Mouse (Mus musculus) urinary bladder, adult 18-20 months (tissue): ENCODE results near the gene BC049762.

Source experiments
- DNase-seq, 2 experiments: peaks; one replicate each; pipeline ENCODE4 v3.0.0; 2022; ENCODE audit warnings: low spot score in 2 of 2, mixed read lengths in 2 of 2

Gene BC049762

DNA sequence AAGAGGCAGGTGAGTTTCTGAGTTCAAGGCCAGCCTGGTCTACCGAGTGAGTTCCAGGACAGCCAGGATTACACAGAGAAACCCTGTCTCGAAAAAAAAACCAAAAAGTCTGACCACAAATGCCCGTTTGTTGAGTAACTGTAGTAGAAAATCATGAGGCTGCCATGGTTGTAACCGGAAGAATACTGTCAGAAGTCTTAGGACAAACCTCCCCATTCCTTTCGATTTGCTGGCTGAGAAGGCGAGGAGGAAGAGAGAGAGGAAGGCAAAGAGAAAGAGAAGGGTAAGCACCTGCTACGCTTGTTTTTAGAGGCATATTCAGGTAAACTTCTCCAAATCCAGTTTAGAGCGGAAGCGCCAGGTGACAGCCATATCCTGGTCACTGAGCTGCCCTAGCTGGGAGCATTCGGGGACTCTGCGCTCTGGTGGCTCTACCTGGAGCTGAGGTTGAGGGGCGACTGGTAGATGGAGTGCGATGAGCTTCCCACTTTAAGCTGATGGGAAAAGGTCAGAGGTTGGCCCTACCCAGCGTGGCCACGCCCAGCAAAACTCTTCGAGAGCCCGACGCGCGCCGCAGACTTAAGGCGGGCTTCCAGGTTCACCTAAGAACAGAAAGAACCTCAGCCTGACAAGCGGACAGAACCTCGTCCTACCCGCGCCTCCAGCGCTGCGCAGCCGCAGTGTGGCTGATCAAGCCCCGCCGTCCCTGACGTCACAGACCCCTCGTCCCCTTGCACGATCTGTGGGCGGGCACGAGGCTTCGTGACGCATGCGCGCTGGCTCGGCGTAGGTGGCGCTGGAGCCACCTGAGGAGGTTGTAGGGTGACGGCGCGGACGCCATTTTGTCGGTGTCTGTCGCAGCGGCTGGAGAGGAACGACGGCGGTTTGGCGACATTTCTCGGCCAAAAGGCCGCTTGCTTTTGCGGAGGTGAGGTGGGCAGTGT lies at the start of gene BC049762:
BC049762 (minus strand) TSS at position 705 of the 944 bp plus-strand sequence.
- peak; percentile 98 to 99 for DNase-seq

DNA sequence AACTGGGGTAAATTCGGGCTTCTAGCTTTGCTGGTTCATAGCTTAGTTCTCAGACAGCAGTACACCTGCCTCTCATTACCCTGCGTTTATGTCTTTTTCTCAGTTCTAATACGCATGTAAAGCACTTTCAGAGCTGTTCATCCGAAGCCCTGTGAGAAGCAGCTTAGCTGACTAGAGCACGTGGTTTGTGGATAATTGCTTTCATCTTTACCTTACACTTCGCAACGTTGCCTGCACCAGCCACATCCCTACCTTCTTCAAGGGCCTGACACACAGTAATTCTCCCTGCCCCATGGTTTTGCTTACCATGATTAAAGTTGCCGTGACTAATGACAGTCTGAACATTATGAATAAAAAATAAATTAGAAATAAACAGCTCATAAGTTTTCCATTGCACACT lies 49.0 kb upstream of the BC049762 start:
- DNase-seq, result no peak

DNA sequence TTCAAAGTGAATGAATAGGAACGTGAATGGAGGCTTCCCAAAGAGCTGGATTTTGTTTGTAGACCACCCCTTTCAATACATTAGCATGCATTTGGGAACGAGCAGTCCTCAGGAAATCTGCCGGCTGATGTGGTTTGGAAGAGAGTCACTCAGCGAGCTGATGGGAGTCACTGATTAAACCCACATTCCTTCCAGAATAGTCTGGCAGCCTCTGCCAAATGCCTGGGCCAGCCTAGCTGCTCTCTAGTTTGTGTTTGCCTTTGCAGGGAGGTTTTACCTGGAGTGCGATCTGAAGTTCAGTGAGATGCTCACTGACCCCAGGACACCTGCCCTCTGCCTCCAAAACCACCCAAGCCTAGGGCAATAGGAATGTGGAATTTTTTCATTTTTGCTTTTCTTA lies 45.5 kb upstream of the BC049762 start:
- no peak for DNase-seq

DNA sequence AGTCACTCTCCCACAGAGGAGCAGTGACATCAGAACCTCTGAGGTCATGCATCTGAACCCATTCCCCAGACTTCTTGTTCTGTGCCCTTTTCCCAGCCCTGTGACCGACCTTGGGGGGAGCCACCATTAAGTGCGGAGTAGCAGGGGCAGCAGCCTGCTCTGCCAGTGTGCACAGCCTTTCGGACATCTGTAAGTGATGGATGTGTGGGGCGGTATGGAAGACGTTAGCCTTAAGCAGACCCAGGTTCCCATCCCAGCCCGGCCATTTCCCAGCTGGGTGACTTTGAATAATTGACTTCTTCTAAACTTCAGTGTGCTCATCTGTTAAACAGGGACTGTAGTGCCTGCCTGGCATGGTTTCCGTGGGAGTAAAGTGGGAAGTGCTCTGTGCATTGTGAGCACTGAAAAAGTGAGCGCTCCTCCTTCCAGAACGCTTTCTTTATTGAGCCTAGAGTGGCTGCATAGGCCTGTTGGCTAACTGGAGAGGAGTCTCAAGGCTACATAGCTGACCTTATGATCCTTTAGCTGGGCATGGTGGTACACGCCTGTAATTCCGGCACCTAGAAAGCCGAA lies 41.2 kb upstream of the BC049762 start:
- DNase-seq, result no peak

DNA sequence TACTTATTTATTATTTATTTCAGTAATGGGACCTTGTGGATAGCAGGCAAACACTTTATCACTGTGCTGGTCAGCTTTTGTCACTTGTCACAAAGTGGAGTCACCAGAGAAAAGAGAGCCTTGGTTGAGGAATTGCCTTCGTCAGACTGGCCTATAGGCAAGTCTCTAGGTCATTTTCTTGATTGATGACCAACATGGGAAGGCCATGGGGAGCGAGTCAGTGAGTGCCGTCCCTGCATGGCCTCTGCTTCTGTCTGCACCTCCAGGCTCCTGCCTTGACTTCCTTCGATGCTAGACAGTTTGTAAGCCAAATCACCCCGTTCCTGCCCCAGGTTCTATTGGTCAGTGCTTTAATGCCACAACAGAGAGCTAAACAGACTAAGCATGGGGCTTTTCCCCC lies 39.5 kb upstream of the BC049762 start:
- no peak for DNase-seq

- no peak for DNase-seq
Measured at GRCm38 (mm10) chr11:51298691-51299090, 35.8 kb upstream of the BC049762 start.

DNA sequence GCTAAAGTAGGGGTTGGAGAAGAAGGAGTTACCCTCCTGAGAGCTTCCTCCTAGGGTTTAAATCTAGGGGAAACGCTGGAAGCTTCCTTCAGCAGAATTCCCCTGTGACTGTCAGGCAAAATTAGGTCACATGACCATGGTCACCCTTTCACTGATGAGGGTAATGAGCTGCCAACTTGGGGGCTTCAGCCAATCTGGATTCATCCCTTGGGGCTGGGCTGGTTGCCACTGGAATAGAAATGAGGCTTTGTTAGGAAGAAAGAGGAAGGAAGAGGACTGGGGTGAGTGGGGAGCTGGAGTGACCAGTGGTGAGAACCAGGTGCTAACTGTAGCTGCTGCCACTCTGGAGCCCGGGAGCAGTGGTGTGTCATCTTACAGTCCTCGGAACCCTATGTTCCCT lies 32.9 kb upstream of the BC049762 start:
- no peak for DNase-seq

DNA sequence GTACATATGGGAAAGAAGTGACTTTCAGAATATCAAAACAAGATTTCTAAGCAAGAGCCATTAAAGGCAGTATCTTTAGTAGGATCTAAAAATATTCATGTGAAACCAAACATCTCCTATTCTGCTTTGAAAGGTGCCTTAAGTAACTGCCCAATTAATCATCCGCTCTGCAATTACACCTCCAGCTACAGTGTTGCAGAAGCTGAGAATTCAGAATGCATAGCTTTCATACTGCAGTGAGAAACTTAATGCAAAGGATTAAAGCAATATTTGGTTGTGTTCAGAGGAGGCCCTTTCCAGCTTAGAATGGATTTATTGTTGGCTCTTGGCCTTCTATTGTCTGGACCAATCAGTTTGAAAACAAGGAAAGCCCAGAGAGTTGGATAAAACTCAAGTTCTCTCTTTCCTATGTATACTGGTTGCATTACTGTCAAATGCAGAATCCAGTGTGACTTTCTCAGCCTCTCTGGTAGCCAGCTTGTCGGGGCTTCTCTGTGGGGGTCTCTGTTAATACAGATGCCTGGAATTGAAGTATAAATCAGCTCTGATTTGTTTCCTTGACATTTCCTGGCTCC lies 31.2 kb upstream of the BC049762 start:
- no peak for DNase-seq

DNA sequence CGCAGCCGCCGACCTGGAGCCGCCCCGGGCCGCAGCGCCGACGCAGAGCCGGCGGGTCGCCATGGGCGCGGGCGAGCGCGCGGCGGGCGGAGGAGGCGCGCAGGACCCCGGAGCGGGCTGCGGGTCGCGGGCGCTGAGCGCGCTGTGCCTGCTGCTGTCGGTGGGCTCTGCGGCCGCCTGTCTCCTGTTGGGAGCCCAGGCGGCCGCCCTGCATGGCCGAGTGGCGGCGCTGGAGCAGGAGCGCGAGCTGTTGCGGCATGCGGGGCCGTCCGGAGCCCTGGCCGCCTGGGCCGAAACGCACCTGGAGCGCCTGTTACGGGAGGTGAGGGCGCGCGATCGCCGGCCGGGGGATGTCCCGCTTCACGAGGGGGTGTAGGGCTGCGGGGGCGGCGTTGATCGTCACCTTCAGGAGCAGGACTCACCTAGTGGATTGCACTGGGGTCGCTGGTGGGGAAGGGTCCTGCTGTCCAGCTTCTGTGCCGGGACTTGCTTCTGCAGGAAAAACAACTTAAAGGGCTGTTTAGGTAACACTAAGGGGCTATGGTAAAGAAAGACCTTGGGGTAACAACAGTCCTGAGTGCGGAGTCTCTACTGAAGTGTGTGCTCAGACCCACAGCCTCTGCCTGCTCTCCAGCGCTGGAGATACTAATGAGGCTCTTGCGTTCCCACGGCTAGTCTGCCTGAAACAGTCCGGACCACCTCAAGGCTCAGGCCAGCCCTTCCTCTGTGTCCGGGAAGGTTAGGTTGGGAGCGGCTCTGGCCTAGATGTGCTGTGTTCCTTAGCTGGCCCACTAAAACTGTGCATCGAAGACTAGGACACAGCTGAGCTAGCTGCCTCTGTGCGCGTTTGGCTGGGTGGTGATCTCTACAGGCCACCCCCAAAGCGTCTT lies 27.5 kb upstream of the BC049762 start:
- DNase-seq, result peak; percentile 6 to 38

DNA sequence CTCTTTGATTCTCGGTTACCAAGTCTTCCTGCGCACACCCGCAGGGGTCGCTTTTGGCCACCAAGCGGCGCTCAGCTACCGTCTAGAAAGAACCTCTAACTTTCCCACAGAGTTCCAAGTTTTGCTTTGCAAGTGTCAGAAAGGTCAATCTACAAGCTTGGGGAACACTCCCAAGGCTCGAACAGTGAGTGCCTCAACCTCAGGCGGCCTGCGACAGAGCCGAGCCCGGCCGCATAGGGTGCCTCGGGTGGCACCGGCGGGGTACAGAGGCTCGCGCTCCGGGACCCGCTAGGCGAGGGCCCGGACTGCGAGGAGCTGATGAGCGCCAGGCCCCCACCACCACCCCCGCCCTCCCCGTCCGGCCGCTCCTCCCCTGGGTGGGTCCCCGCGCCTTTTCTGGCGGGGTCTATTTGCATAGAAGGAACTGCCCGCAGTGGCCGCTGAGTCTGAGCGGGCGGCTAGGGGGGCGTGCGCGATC lies 26.8 kb upstream of the BC049762 start, which contains the start of gene Col23a1:
Col23a1 (plus strand) TSS at position 357 of the 478 bp plus-strand sequence.
- DNase-seq, result peak; percentile 40 to 54

DNA sequence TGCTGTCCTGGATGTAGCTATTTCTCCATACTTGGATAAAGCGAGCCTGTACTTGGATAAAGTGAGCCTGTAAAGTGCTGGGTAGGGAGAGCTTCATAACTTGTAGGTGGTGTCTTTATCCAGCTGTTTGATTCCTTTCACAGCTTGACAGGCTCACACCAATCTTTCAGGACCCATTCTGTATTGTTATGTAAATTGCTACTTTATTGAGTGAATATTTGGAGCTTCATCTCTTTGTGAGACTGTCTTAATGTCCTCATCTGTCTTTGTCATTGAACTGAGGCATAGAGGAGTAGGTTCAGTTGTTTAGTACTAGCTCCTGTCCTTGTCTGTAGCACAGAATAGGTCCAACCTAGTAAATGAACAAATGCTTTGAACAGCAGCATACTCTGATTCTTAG lies 11.6 kb upstream of the BC049762 start:
- DNase-seq, result no peak

GRCm38 (mm10) chr11:51265326-51265725 lies 2.5 kb upstream of the BC049762 start:
- DNase-seq, result no peak

DNA sequence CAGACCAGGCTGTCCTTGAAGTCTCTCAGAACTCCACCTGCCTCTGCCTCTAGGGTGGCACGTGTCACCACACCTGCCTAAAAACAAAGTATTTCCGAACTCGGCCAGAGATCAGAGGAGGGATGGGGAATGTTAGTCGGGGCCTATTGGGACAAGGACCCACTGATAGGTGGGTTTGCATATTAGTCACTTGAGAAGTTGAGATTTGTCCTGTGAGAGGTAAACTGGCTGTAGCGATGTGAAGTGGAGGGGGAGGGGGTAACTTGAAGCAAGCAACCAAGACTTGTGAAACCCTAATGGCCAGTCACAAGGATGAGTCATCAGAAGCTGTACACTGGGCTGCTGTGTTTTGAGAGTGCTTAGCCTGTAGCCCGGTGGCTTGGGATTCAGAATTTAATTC lies 1.5 kb upstream of the BC049762 start:
- peak in 1 of 2 experiments; percentile 24 for DNase-seq

- DNase-seq, result peak in 1 of 2 experiments; percentile 31
Measured at GRCm38 (mm10) chr11:51263286-51263831, 513 bp upstream of the BC049762 start.

GRCm38 (mm10) chr11:51261680-51262219 lies 1.1 kb downstream of the BC049762 start, which contains the start of gene Clk4:
Gene Clk4, plus strand, starts transcription at chr11:51261730.
- DNase-seq, result no peak

DNA sequence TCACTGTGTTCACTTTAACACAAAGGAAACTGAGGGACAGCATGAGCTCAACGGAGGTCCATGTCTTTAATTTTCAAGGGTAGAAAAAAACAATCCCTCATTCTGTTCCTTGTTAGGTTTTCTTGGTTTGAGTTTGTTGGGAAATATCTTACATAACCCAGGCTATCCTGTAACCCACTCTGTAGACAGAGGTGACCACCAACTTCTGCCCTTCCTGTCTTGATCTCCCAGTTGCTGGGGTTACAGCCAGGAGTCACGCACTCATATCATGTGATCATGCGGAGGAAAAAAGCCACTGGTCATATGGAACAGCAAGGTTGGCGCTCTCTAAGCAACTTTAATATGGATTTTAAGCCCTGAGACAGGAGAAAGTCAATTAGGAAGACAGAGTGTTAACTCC lies 5.8 kb downstream of the BC049762 start:
- no peak for DNase-seq

GRCm38 (mm10) chr11:51242897-51243296 lies 19.9 kb downstream of the BC049762 start:
- no peak for DNase-seq

GRCm38 (mm10) chr11:51234626-51235025 lies 28.2 kb downstream of the BC049762 start:
- no peak for DNase-seq

- no peak for DNase-seq
Measured at GRCm38 (mm10) chr11:51227104-51227503, 35.7 kb downstream of the BC049762 start.

- DNase-seq, result no peak
Measured at GRCm38 (mm10) chr11:51220308-51220707, 42.5 kb downstream of the BC049762 start, which contains the start of gene Gm12569. Gene Gm12569, plus strand, starts transcription at chr11:51220473.
